Mouse (Mus musculus): Measurements from ENCODE around the gene Adck2. TPM values are rescaled to one million over a fixed set of nuclear protein-coding genes. Genes with fewer than 3 reads are reported as not detected.

Adck2 gene
- polyA plus RNA-seq, 1 experiment from 2014 or later: 11.9 TPM

DNA sequence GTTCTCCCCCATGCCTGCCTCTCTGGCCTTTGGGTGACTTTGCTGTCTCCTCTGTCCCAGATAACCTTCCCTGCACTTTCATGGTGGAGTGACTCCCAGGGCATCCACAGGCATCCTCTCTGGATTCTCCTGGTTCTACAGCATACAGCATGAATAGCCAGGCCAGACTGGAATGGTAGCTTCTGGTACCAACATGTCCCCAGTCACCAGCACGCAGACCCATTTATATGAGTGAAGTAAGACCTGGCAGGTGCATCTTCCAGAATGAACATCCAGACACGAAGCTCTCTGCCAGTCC, 18.1 kb upstream of the Adck2 start:
- H3K27me3 ChIP-seq (ENCODE audit: control insufficient read depth, insufficient read depth, low read depth, low read length): peaks cover 39% of the 10 kb centered on the region
- WGBS (ENCODE audit: insufficient replicate concordance): 50% methylated on average over 2 of the region's 2 CpGs
- ATAC-seq (ENCODE audit: low read depth): no peak
- H3K4me1 ChIP-seq (ENCODE audit: control insufficient read depth, low read depth, low read length): no peaks in the 10 kb centered on the region
- H3K9ac ChIP-seq (ENCODE audit: low read depth, low read length): no peak overlapping the region
- no peak overlapping the region for H3K4me3 ChIP-seq (ENCODE audit: low read depth, low read length)
- H3K9me3 ChIP-seq (replicated peaks; ENCODE audit: control insufficient read depth, low read length): no peaks in the 10 kb centered on the region
- H3K27ac ChIP-seq (ENCODE audit: low read length): no peak overlapping the region
- H3K4me2 ChIP-seq (ENCODE audit: low read depth, low read length): no peak overlapping the region
- no peaks in the 10 kb centered on the region for H3K36me3 ChIP-seq (ENCODE audit: control insufficient read depth, insufficient read depth)

DNA sequence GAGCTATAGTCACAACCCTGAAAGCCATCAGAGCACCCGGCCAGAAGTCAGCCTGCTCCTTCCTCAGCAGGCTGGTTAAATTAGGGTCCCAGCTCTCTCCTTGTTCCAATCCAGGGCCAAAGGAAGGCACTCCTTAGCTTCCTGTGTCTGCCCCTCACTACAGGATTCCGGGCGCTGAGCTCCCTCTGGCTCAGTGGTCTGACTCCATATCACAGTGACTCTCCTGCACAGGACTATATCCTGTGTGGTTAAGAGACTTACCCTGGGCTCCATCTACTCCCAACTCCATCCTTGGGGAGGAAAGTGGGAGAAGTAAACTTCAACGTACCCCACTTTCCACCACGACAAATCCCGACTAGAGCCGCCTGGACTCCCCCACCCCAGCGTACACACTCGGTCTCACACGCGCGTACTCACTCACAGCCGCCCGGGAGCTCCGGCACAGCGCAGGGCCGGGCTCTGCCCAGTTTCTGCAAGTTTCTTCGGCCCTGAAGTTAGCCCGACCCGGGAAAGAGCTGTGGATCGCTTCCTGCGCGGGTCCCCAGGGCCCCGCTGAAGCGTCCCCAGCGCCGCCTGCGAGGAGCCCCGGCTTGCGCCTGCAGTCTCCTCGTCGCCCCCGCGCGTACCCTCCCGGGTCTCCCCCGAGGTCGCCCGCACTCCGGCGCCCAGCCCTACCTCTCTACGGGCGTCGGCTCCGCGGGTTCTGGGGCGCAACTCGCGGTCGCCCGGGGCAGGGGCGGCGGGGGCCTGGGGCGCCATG, 16.6 kb upstream of the Adck2 start:
- Histone ChIP-seq H3K4me1 (ENCODE audit: control insufficient read depth, low read depth, low read length) (peaks cover under 1% of the 10 kb centered on the region; the same call in 1 of the 2 replicates), H3K36me3 (ENCODE audit: control insufficient read depth, insufficient read depth) (no peaks in the 10 kb centered on the region), H3K4me3 (ENCODE audit: low read depth, low read length) (peak overlapping the region; percentile 60), H3K9me3 (replicated peaks; ENCODE audit: control insufficient read depth, low read length) (no peaks in the 10 kb centered on the region), H3K4me2 (ENCODE audit: low read depth, low read length) (peak overlapping the region; percentile 67), H3K27me3 (ENCODE audit: control insufficient read depth, insufficient read depth, low read depth, low read length) (peaks cover 39% of the 10 kb centered on the region), H3K27ac (ENCODE audit: low read length) (peak overlapping the region; percentile 9; the same call in 1 of the 2 replicates), H3K9ac (ENCODE audit: low read depth, low read length) (peak overlapping the region; percentile 53)
- WGBS (ENCODE audit: insufficient replicate concordance): under 1% methylated on average over 54 of the region's 54 CpGs
- ATAC-seq (ENCODE audit: low read depth): no peak; the same call in 1 of the 2 replicates

DNA sequence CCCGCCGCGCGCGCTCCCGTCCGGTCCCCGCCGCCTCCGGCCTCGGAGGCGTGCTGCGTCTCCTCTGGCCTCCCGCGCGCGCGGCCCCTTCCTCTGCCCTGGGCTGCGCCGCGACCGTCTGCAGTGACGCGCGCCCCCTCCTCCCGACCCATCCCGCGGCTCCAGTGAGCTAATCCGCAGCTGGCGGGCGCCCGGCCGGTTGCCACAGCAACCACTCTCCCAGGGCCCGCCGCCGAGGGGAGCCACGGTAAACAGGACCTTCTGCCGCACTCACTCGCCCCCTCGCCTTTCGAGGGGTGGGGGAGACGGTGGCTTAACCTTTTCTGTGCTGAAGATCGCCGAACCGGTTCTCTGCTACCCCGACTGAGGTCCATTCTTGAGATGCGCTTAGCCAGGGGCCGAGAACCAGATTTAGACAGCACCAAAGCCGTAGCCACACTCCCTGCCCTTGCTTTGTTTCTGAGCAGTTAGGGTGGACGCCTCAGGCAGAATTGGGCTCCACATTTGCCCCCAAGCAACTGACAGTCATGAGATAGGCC, 15.9 kb upstream of the Adck2 start, which contains the start of gene Dennd2a:
Dennd2a (minus strand) TSS at position 145 of the 539 bp plus-strand sequence.
- H3K4me1 ChIP-seq (ENCODE audit: control insufficient read depth, low read depth, low read length): peaks cover 4% of the 10 kb centered on the region; the same call in 1 of the 2 replicates
- peak within 1 kb of the TSS; percentile 9; the same call in 1 of the 2 replicates for H3K27ac ChIP-seq (ENCODE audit: low read length)
- H3K4me3 ChIP-seq (ENCODE audit: low read depth, low read length): peak within 1 kb of the TSS; percentile 60
- WGBS (ENCODE audit: insufficient replicate concordance): 4% methylated on average over 28 of the region's 50 CpGs
- H3K9ac ChIP-seq (ENCODE audit: low read depth, low read length): peak within 1 kb of the TSS; percentile 53
- peak within 1 kb of the TSS; percentile 67 for H3K4me2 ChIP-seq (ENCODE audit: low read depth, low read length)
- no peaks in the 10 kb centered on the region for H3K36me3 ChIP-seq (ENCODE audit: control insufficient read depth, insufficient read depth)
- no peaks in the 10 kb centered on the region for H3K9me3 ChIP-seq (replicated peaks; ENCODE audit: control insufficient read depth, low read length)
- ATAC-seq (ENCODE audit: low read depth): peak; percentile 63
- peaks cover 39% of the 10 kb centered on the region for H3K27me3 ChIP-seq (ENCODE audit: control insufficient read depth, insufficient read depth, low read depth, low read length)

DNA sequence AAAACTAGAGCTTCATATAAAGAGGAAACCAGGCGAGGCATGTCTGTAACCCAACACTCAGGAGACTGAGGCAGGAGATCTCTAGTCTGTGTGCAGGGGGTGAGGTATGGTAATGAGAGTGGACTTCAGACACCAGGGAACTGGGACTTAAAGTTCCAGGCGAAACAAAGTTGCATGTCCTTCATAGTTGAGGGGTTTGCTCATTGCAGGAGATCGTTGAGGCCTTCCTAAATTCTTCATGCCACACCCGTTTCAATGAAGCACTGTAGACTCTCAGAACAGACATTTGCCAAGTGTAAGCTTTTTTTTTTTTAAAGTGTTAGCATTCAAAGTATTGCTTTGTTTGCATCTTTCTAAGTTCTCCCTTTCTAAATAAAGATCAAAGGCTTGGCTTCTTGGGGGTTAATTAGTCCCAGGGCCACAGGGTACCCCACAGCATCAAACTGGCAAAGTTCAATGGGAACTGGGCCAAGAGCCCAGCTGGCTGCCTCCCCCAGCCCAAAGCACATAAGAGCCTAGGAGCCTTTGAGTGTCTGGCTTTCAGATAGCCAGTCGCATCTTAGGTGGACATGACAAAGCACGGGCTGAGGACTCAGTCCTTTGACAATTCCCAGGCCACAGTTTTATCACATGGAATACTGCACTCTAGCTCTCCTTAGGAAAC, 14.3 kb upstream of the Adck2 start:
- no peak for ATAC-seq (ENCODE audit: low read depth)
- Histone ChIP-seq H3K36me3 (ENCODE audit: control insufficient read depth, insufficient read depth) (no peaks in the 10 kb centered on the region), H3K9me3 (replicated peaks; ENCODE audit: control insufficient read depth, low read length) (no peaks in the 10 kb centered on the region), H3K27ac (ENCODE audit: low read length) (no peak overlapping the region), H3K9ac (ENCODE audit: low read depth, low read length) (no peak overlapping the region), H3K4me3 (ENCODE audit: low read depth, low read length) (no peak overlapping the region), H3K4me2 (ENCODE audit: low read depth, low read length) (no peak overlapping the region), H3K4me1 (ENCODE audit: control insufficient read depth, low read depth, low read length) (peaks cover 5% of the 10 kb centered on the region; the same call in 1 of the 2 replicates), H3K27me3 (ENCODE audit: control insufficient read depth, insufficient read depth, low read depth, low read length) (peaks cover 39% of the 10 kb centered on the region)
- WGBS (ENCODE audit: insufficient replicate concordance): 47% methylated on average over 6 of the region's 6 CpGs

DNA sequence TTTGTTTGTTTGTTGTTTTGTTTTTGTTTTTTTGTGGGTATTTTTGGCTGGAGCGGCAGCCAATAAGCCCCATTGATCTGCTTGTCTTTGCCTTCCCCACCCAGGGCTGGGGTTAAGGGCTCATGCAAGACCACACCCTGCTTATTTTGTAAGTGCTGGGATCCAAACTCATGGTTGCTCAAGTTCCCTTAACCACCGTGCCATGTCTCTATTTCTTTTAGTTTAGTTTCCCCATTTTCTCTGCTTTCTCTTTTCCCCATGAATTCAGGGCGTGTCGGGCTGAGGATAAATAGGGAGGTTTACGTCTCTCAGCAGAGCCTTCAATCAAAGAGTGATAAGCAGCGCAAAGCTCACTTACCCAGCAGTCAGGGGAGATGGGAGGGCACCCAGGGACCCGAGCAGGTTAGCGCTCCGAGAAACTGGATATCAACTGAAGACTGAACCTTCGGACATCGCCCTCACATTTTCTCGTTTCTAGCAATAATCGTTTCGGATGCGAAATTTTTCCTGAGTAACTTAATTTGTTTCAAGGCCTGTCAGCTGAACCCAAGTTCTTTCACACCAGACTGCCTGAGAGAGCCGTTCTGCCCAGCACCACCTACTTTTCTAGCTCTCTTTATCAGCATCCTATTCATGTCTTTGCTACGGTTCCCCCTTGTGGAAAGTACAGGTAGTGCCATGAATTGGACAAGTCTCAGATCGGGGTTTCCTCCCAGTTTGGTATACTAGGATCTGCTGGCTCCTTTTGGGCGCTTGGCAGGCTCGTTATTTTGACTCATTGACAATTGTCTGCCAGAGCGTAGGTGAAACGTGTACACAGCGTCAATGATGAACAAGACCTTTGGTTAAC, 11.3 kb upstream of the Adck2 start:
- Histone ChIP-seq H3K9ac (ENCODE audit: low read depth, low read length) (no peak overlapping the region), H3K27ac (ENCODE audit: low read length) (no peak overlapping the region), H3K36me3 (ENCODE audit: control insufficient read depth, insufficient read depth) (no peaks in the 10 kb centered on the region), H3K4me3 (ENCODE audit: low read depth, low read length) (peak overlapping the region; percentile 15), H3K27me3 (ENCODE audit: control insufficient read depth, insufficient read depth, low read depth, low read length) (peaks cover 14% of the 10 kb centered on the region), H3K4me1 (ENCODE audit: control insufficient read depth, low read depth, low read length) (peaks cover 5% of the 10 kb centered on the region; the same call in 1 of the 2 replicates), H3K9me3 (replicated peaks; ENCODE audit: control insufficient read depth, low read length) (no peaks in the 10 kb centered on the region), H3K4me2 (ENCODE audit: low read depth, low read length) (peak overlapping the region; percentile 49)
- WGBS (ENCODE audit: insufficient replicate concordance): 16% methylated on average over 23 of the region's 23 CpGs
- ATAC-seq (ENCODE audit: low read depth): peak; percentile 71

DNA sequence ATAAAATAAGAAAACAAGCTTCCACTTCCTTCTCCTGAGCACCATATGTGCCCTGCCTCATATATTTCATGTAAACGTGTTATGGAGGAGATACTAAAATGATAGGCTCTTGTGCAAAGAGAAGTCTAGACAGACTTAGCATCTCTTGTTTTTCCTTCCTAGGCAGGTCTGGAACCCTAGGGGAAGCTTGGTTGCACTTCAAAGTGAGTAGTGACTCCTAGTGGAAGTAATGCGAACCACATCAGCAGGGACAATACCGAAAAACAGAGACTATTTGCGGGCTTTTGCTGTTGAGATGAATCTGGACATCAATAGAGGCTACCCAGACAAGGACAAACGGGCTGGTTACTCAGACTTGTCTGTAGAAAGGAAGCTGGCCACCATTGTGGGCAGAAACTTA, 6.1 kb upstream of the Adck2 start:
- H3K36me3 ChIP-seq (ENCODE audit: control insufficient read depth, insufficient read depth): no peaks in the 10 kb centered on the region
- no peak overlapping the region for H3K27ac ChIP-seq (ENCODE audit: low read length)
- H3K4me2 ChIP-seq (ENCODE audit: low read depth, low read length): no peak overlapping the region
- no peaks in the 10 kb centered on the region for H3K9me3 ChIP-seq (replicated peaks; ENCODE audit: control insufficient read depth, low read length)
- no peak overlapping the region for H3K4me3 ChIP-seq (ENCODE audit: low read depth, low read length)
- H3K27me3 ChIP-seq (ENCODE audit: control insufficient read depth, insufficient read depth, low read depth, low read length): no peaks in the 10 kb centered on the region
- WGBS (ENCODE audit: insufficient replicate concordance): 15% methylated on average over 5 of the region's 5 CpGs
- no peak overlapping the region for H3K9ac ChIP-seq (ENCODE audit: low read depth, low read length)
- H3K4me1 ChIP-seq (ENCODE audit: control insufficient read depth, low read depth, low read length): peaks cover 2% of the 10 kb centered on the region; the same call in 1 of the 2 replicates
- no peak for ATAC-seq (ENCODE audit: low read depth)

DNA sequence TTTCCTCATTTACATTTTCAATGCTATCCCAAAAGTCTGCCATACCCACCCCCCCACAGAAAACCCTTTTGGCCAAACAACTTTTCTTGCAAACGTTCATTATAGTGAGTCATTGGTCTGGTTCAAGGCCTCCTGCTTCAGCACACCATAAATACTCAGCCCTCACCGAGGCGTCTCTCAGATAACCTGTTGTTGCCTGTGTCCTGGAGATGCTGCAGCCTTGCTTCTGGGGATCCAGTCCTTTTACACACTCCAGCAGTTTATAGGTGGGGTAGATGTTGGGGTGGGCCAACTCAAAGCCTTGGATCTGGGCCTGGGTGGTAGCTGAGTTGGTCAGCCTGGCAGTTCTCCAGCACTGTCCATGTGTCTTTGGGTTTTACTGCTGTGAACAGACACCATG, 3.2 kb upstream of the Adck2 start:
- WGBS (ENCODE audit: insufficient replicate concordance): 53% methylated on average over 3 of the region's 3 CpGs
- no peak for ATAC-seq (ENCODE audit: low read depth)
- no peak overlapping the region for H3K4me3 ChIP-seq (ENCODE audit: low read depth, low read length)
- no peak overlapping the region for H3K27ac ChIP-seq (ENCODE audit: low read length)
- no peak overlapping the region for H3K4me2 ChIP-seq (ENCODE audit: low read depth, low read length)
- H3K27me3 ChIP-seq (ENCODE audit: control insufficient read depth, insufficient read depth, low read depth, low read length): no peaks in the 10 kb centered on the region
- H3K9ac ChIP-seq (ENCODE audit: low read depth, low read length): no peak overlapping the region
- H3K9me3 ChIP-seq (replicated peaks; ENCODE audit: control insufficient read depth, low read length): no peaks in the 10 kb centered on the region
- H3K36me3 ChIP-seq (ENCODE audit: control insufficient read depth, insufficient read depth): no peaks in the 10 kb centered on the region
- peaks cover 15% of the 10 kb centered on the region for H3K4me1 ChIP-seq (ENCODE audit: control insufficient read depth, low read depth, low read length)

DNA sequence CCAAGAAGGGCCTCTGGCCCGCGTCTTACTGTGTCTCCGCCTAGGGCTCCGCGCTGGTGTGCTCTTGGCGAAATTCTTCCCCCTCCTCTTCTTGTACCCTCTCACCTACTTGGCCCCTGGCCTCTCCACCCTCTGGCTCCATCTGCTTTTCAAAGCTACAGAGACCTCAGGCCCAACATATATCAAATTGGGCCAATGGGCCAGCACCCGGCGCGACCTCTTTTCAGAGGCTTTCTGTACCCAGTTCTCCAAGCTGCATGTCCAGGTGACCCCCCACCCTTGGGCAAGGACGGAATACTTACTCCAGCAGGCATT, 839 bp downstream of the Adck2 start:
- H3K36me3 ChIP-seq (ENCODE audit: control insufficient read depth, insufficient read depth): no peaks in the 10 kb centered on the region
- peaks cover 15% of the 10 kb centered on the region for H3K4me1 ChIP-seq (ENCODE audit: control insufficient read depth, low read depth, low read length)
- no peaks in the 10 kb centered on the region for H3K27me3 ChIP-seq (ENCODE audit: control insufficient read depth, insufficient read depth, low read depth, low read length)
- no peak overlapping the region; the same call in 1 of the 2 replicates for H3K27ac ChIP-seq (ENCODE audit: low read length)
- H3K9ac ChIP-seq (ENCODE audit: low read depth, low read length): peak overlapping the region; percentile 87
- no peak for ATAC-seq (ENCODE audit: low read depth)
- H3K4me2 ChIP-seq (ENCODE audit: low read depth, low read length): peak overlapping the region; percentile 94
- H3K9me3 ChIP-seq (replicated peaks; ENCODE audit: control insufficient read depth, low read length): no peaks in the 10 kb centered on the region
- 34% methylated on average over 10 of the region's 10 CpGs for WGBS (ENCODE audit: insufficient replicate concordance)
- H3K4me3 ChIP-seq (ENCODE audit: low read depth, low read length): peak overlapping the region; percentile 88
